Mouse (Mus musculus) hindbrain, embryonic 10.5 days (tissue): Measurements from ENCODE around the gene Tcerg1l. TPM values are rescaled to one million over a fixed set of nuclear protein-coding genes. Genes with fewer than 3 reads are reported as not detected.

Experiments
- DNase-seq: peaks from one replicate; pipeline ENCODE4 v3.0.0-alpha.2; 2017; ENCODE audit warnings: low spot score
- H3K27ac ChIP-seq: fragments of 300-500 bp; sonication (generic); 2 replicates; pipeline ENCODE4 v1.5.1; 2016; ENCODE audit warnings: mild to moderate bottlenecking, moderate library complexity
- H3K27me3 ChIP-seq: fragments of 300-500 bp; sonication (generic); 2 replicates; pipeline ENCODE4 v1.6.1; 2016; ENCODE audit warnings: mild to moderate bottlenecking; ENCODE audit not compliant: poor library complexity, insufficient read depth, severe bottlenecking
- H3K36me3 ChIP-seq: fragments of 300-500 bp; sonication (generic); 2 replicates; pipeline ENCODE4 v1.6.1; 2016; ENCODE audit warnings: mild to moderate bottlenecking, moderate library complexity
- H3K4me1 ChIP-seq: fragments of 300-500 bp; sonication (generic); replicated peaks from 2 replicates; pipeline ENCODE4 v1.6.1; 2016; ENCODE audit warnings: mild to moderate bottlenecking
- H3K4me3 ChIP-seq: fragments of 300-500 bp; sonication (generic); 2 replicates; pipeline ENCODE4 v1.5.1; 2016; ENCODE audit warnings: mild to moderate bottlenecking, moderate library complexity
- H3K9me3 ChIP-seq: fragments of 300-500 bp; sonication (generic); 2 replicates; pipeline ENCODE4 v1.6.1; 2016; ENCODE audit warnings: mild to moderate bottlenecking, moderate library complexity
- WGBS: fragments of 180-500 bp; shearing (Covaris S2); methylation state at CpG from one replicate; pipeline ENCODE4 v1.1.7; 2016; 5-methylcytosine and 5-hydroxymethylcytosine counted together
- polyA plus RNA-seq: library from polyadenylated mRNA; unstranded; fragments of >200 nt; fragmentation: Nextera tagmentation; extraction: Ambion mirVana; gene quantifications from 2 replicates; pipeline ENCODE4 v1.2.1, GENCODE M21; 2016

Tcerg1l gene
- polyA plus RNA-seq, 1 experiment from 2014 or later = 4.1 TPM

- Histone ChIP-seq H3K4me1 (peaks cover 18% of the 10 kb centered on the region), H3K9me3 (no peaks in the 10 kb centered on the region), H3K27ac (no peak overlapping the region), H3K4me3 (no peak overlapping the region), H3K36me3 (no peaks in the 10 kb centered on the region), H3K27me3 (no peaks in the 10 kb centered on the region)
- no peak for DNase-seq
- WGBS = 64% methylated on average over 4 of the region's 4 CpGs
These were observed 59.1 kb downstream of the Tcerg1l start for GRCm38 (mm10) chr7:138338451-138338850.

- WGBS = 19% methylated on average over 5 of the region's 5 CpGs
- no peak overlapping the region for H3K27ac ChIP-seq
- no peak overlapping the region for H3K4me3 ChIP-seq
- H3K36me3 ChIP-seq = no peaks in the 10 kb centered on the region
- H3K27me3 ChIP-seq = no peaks in the 10 kb centered on the region
- peak; percentile 18 for DNase-seq
- peaks cover 18% of the 10 kb centered on the region for H3K4me1 ChIP-seq
- no peaks in the 10 kb centered on the region for H3K9me3 ChIP-seq
These were observed 59.6 kb downstream of the Tcerg1l start for GRCm38 (mm10) chr7:138337946-138338345.

- Histone ChIP-seq H3K27me3 (no peaks in the 10 kb centered on the region), H3K4me3 (no peak overlapping the region), H3K4me1 (peaks cover 18% of the 10 kb centered on the region; the same call in 1 of the 2 replicates), H3K9me3 (no peaks in the 10 kb centered on the region), H3K36me3 (no peaks in the 10 kb centered on the region), H3K27ac (no peak overlapping the region)
- no peak for DNase-seq
- 90% methylated on average over 4 of the region's 4 CpGs for WGBS
These were observed 64.9 kb downstream of the Tcerg1l start for GRCm38 (mm10) chr7:138332504-138333168.

- Histone ChIP-seq H3K4me1 (peaks cover 29% of the 10 kb centered on the region), H3K36me3 (no peaks in the 10 kb centered on the region), H3K27ac (no peak overlapping the region), H3K9me3 (no peaks in the 10 kb centered on the region), H3K4me3 (no peak overlapping the region), H3K27me3 (no peaks in the 10 kb centered on the region)
- WGBS = 84% methylated on average over 3 of the region's 3 CpGs
- DNase-seq = no peak
These were observed 66.3 kb downstream of the Tcerg1l start for GRCm38 (mm10) chr7:138331266-138331665.

GRCm38 (mm10) chr7:138328637-138329036, 68.9 kb downstream of the Tcerg1l start:
- H3K9me3 ChIP-seq = no peaks in the 10 kb centered on the region
- H3K36me3 ChIP-seq = no peaks in the 10 kb centered on the region
- H3K4me1 ChIP-seq = peaks cover 41% of the 10 kb centered on the region
- DNase-seq = no peak
- no peak overlapping the region for H3K27ac ChIP-seq
- no peak overlapping the region for H3K4me3 ChIP-seq
- H3K27me3 ChIP-seq = no peaks in the 10 kb centered on the region
- 83% methylated on average over 6 of the region's 6 CpGs for WGBS

GRCm38 (mm10) chr7:138326760-138327159, 70.8 kb downstream of the Tcerg1l start:
- H3K9me3 ChIP-seq = no peaks in the 10 kb centered on the region
- no peak overlapping the region for H3K4me3 ChIP-seq
- H3K27me3 ChIP-seq = no peaks in the 10 kb centered on the region
- H3K27ac ChIP-seq = no peak overlapping the region
- H3K4me1 ChIP-seq = peaks cover 48% of the 10 kb centered on the region
- no peaks in the 10 kb centered on the region for H3K36me3 ChIP-seq
- 38% methylated on average over 3 of the region's 3 CpGs for WGBS
- peak; percentile 13 for DNase-seq

GRCm38 (mm10) chr7:138313733-138314132, 83.8 kb downstream of the Tcerg1l start:
- no peak overlapping the region for H3K4me3 ChIP-seq
- DNase-seq = no peak
- no peaks in the 10 kb centered on the region for H3K27me3 ChIP-seq
- 95% methylated on average over 1 of the region's 1 CpGs for WGBS
- H3K9me3 ChIP-seq = no peaks in the 10 kb centered on the region
- H3K27ac ChIP-seq = no peak overlapping the region
- no peaks in the 10 kb centered on the region for H3K36me3 ChIP-seq
- H3K4me1 ChIP-seq = no peaks in the 10 kb centered on the region

- no peaks in the 10 kb centered on the region for H3K36me3 ChIP-seq
- H3K27me3 ChIP-seq = no peaks in the 10 kb centered on the region
- no peak overlapping the region for H3K4me3 ChIP-seq
- no peak for DNase-seq
- 88% methylated on average over 3 of the region's 3 CpGs for WGBS
- no peaks in the 10 kb centered on the region for H3K4me1 ChIP-seq
- no peak overlapping the region for H3K27ac ChIP-seq
- H3K9me3 ChIP-seq = no peaks in the 10 kb centered on the region
These were observed 91.4 kb downstream of the Tcerg1l start for GRCm38 (mm10) chr7:138306126-138306525.

- DNase-seq = no peak
These were observed 112.7 kb downstream of the Tcerg1l start for GRCm38 (mm10) chr7:138284790-138285189.

GRCm38 (mm10) chr7:138275263-138275662, 122.3 kb downstream of the Tcerg1l start:
- 71% methylated on average over 1 of the region's 1 CpGs for WGBS
- H3K4me1 ChIP-seq = no peaks in the 10 kb centered on the region
- H3K4me3 ChIP-seq = no peak overlapping the region
- no peaks in the 10 kb centered on the region for H3K36me3 ChIP-seq
- H3K27ac ChIP-seq = no peak overlapping the region
- no peaks in the 10 kb centered on the region for H3K27me3 ChIP-seq
- no peaks in the 10 kb centered on the region for H3K9me3 ChIP-seq
- DNase-seq = no peak

More at GRCm38 (mm10) chr7:138284790-138285189, 112.7 kb downstream of the Tcerg1l start:
- no peaks in the 10 kb centered on the region for H3K36me3 ChIP-seq
- H3K27ac ChIP-seq = no peak overlapping the region
- no peaks in the 10 kb centered on the region for H3K9me3 ChIP-seq
- no peaks in the 10 kb centered on the region for H3K27me3 ChIP-seq
- H3K4me3 ChIP-seq = no peak overlapping the region
- no peaks in the 10 kb centered on the region for H3K4me1 ChIP-seq
- 87% methylated on average over 5 of the region's 5 CpGs for WGBS

- DNase-seq = no peak
- Histone ChIP-seq H3K4me1 (peaks cover 8% of the 10 kb centered on the region), H3K27ac (no peak overlapping the region), H3K27me3 (no peaks in the 10 kb centered on the region), H3K4me3 (no peak overlapping the region), H3K9me3 (no peaks in the 10 kb centered on the region), H3K36me3 (no peaks in the 10 kb centered on the region)
- 85% methylated on average over 7 of the region's 7 CpGs for WGBS
These were observed 126.2 kb downstream of the Tcerg1l start for GRCm38 (mm10) chr7:138271328-138271727.

GRCm38 (mm10) chr7:138269386-138269785, 128.1 kb downstream of the Tcerg1l start:
- Histone ChIP-seq H3K4me1 (peaks cover 8% of the 10 kb centered on the region), H3K27me3 (no peaks in the 10 kb centered on the region), H3K36me3 (no peaks in the 10 kb centered on the region), H3K27ac (no peak overlapping the region), H3K9me3 (no peaks in the 10 kb centered on the region), H3K4me3 (no peak overlapping the region)
- no peak for DNase-seq
- 89% methylated on average over 8 of the region's 8 CpGs for WGBS

- 51% methylated on average over 5 of the region's 5 CpGs for WGBS
- Histone ChIP-seq H3K27ac (no peak overlapping the region), H3K4me1 (peaks cover 8% of the 10 kb centered on the region), H3K4me3 (no peak overlapping the region), H3K9me3 (no peaks in the 10 kb centered on the region), H3K27me3 (no peaks in the 10 kb centered on the region), H3K36me3 (no peaks in the 10 kb centered on the region)
- peak; percentile 22 for DNase-seq
These were observed 129.4 kb downstream of the Tcerg1l start for GRCm38 (mm10) chr7:138267976-138268646.
